Mouse (Mus musculus) forebrain, embryonic 12.5 days (tissue): ENCODE data around the gene Enpp6. TPM values are rescaled to one million over a fixed set of nuclear protein-coding genes. Genes with fewer than 3 reads are reported as not detected.

Experiments used
- ATAC-seq: fragments of 200-750 bp; cut with Nextera tagmentation; 2 replicates; pipeline ENCODE4 v1.8.0; 2017; ENCODE audit warnings: moderate TSS enrichment; ENCODE audit not compliant: low FRiP score
- H3K27ac ChIP-seq: fragments of 300-500 bp; sonication (generic); 2 replicates; pipeline ENCODE4 v1.5.1; 2016; ENCODE audit warnings: mild to moderate bottlenecking
- H3K27me3 ChIP-seq: fragments of 300-500 bp; sonication (generic); 2 replicates; pipeline ENCODE4 v1.6.1; 2016; ENCODE audit warnings: mild to moderate bottlenecking
- H3K36me3 ChIP-seq: fragments of 300-500 bp; sonication (generic); replicated peaks from 2 replicates; pipeline ENCODE4 v1.6.1; 2016; ENCODE audit warnings: mild to moderate bottlenecking
- H3K4me1 ChIP-seq: fragments of 300-500 bp; sonication (generic); 2 replicates; pipeline ENCODE4 v1.6.1; 2016
- H3K4me2 ChIP-seq: fragments of 300-500 bp; sonication (generic); 2 replicates; pipeline ENCODE4 v1.6.1; 2016; ENCODE audit warnings: mild to moderate bottlenecking, moderate library complexity
- H3K4me3 ChIP-seq: fragments of 300-500 bp; sonication (generic); replicated peaks from 2 replicates; pipeline ENCODE4 v1.5.1; 2016; ENCODE audit warnings: mild to moderate bottlenecking
- H3K9ac ChIP-seq: fragments of 300-500 bp; sonication (generic); 2 replicates; pipeline ENCODE4 v1.6.1; 2016; ENCODE audit warnings: mild to moderate bottlenecking
- H3K9me3 ChIP-seq: fragments of 300-500 bp; sonication (generic); 2 replicates; pipeline ENCODE4 v1.6.1; 2016
- WGBS: fragments of 180-500 bp; shearing (Covaris S2); methylation state at CpG from one replicate; pipeline ENCODE4 v1.1.7; 2016; 5-methylcytosine and 5-hydroxymethylcytosine counted together
- polyA plus RNA-seq: library from polyadenylated mRNA; unstranded; fragments of >200 nt; fragmentation: Nextera tagmentation; extraction: Ambion mirVana; gene quantifications from 2 replicates; pipeline ENCODE4 v1.2.1, GENCODE M21; 2016

Gene Enpp6
- polyA plus RNA-seq, 1 experiment from 2014 or later: 0.14 TPM

GRCm38 (mm10) chr8:46965812-46966211, 20.9 kb upstream of the Enpp6 start:
- ATAC-seq: no peak
- no peak overlapping the region for H3K4me2 ChIP-seq
- H3K36me3 ChIP-seq: no peaks in the 10 kb centered on the region
- H3K27ac ChIP-seq: no peak overlapping the region
- H3K4me3 ChIP-seq: no peak overlapping the region
- H3K4me1 ChIP-seq: peaks cover 13% of the 10 kb centered on the region
- H3K9ac ChIP-seq: no peak overlapping the region
- WGBS: 55% methylated on average over 14 of the region's 14 CpGs
- no peaks in the 10 kb centered on the region for H3K27me3 ChIP-seq
- H3K9me3 ChIP-seq: no peaks in the 10 kb centered on the region

DNA sequence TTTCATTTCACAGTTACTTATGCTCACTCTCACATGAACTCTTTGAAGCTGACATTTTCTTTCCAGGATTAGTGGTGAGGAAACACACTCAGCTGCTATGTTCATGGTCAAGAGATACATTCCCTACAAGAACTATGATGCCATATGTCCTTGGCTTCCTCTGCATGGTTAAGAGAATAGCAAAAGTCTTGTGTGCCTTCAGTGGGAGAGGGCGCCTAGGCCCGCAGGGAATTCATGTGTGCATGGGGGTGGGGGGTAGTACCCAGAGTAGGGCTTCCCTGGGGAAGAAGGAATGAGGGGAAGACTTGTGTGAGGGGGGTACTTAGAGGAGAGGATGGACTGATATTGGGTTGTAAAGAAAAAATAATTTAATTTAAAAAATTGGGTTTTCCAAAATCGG, 18.0 kb upstream of the Enpp6 start:
- H3K9ac ChIP-seq: no peak overlapping the region
- H3K4me2 ChIP-seq: no peak overlapping the region
- 94% methylated on average over 3 of the region's 3 CpGs for WGBS
- peaks cover 6% of the 10 kb centered on the region for H3K4me1 ChIP-seq
- peaks cover under 1% of the 10 kb centered on the region; the same call in 1 of the 2 replicates for H3K9me3 ChIP-seq
- H3K4me3 ChIP-seq: no peak overlapping the region
- H3K27ac ChIP-seq: no peak overlapping the region
- no peak for ATAC-seq
- no peaks in the 10 kb centered on the region for H3K36me3 ChIP-seq
- H3K27me3 ChIP-seq: no peaks in the 10 kb centered on the region

DNA sequence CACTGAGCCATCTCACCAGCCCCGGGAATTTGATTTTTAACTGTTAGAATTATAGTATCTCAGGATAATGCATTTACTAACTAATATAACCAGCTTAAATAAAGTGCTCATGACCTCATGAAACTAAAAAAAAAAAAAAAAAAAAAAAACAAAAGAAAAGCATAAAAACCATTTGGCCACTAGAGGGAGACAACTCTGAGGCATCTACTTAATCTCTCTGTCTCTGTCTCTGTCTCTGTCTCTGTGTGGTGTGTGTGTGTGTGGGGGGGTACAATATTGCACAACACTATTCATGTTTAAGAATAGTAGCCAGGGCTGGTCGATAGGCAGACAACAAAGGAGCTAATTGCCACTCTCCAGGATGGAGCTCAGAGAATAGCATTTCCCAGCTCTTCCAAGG, 17.3 kb upstream of the Enpp6 start:
- no peak for ATAC-seq
- Histone ChIP-seq H3K4me3 (no peak overlapping the region), H3K27me3 (no peaks in the 10 kb centered on the region), H3K4me1 (no peaks in the 10 kb centered on the region), H3K4me2 (no peak overlapping the region), H3K9ac (no peak overlapping the region), H3K9me3 (peaks cover 7% of the 10 kb centered on the region; the same call in 1 of the 2 replicates), H3K36me3 (no peaks in the 10 kb centered on the region), H3K27ac (no peak overlapping the region)
- WGBS: 51% methylated on average over 2 of the region's 2 CpGs

- no peak overlapping the region for H3K27ac ChIP-seq
- H3K4me1 ChIP-seq: no peaks in the 10 kb centered on the region
- peaks cover 7% of the 10 kb centered on the region; the same call in 1 of the 2 replicates for H3K9me3 ChIP-seq
- H3K4me3 ChIP-seq: no peak overlapping the region
- no peaks in the 10 kb centered on the region for H3K27me3 ChIP-seq
- no peak overlapping the region for H3K9ac ChIP-seq
- H3K36me3 ChIP-seq: no peaks in the 10 kb centered on the region
- no peak for ATAC-seq
- 91% methylated on average over 4 of the region's 4 CpGs for WGBS
- no peak overlapping the region for H3K4me2 ChIP-seq
These were observed 9.3 kb upstream of the Enpp6 start for GRCm38 (mm10) chr8:46977376-46977775.

- H3K9me3 ChIP-seq: no peaks in the 10 kb centered on the region
- 94% methylated on average over 6 of the region's 6 CpGs for WGBS
- H3K4me2 ChIP-seq: no peak overlapping the region
- no peak overlapping the region for H3K4me3 ChIP-seq
- H3K27me3 ChIP-seq: no peaks in the 10 kb centered on the region
- no peak overlapping the region for H3K9ac ChIP-seq
- no peak overlapping the region for H3K27ac ChIP-seq
- no peaks in the 10 kb centered on the region for H3K4me1 ChIP-seq
- no peaks in the 10 kb centered on the region for H3K36me3 ChIP-seq
- no peak for ATAC-seq
These were observed 4.5 kb upstream of the Enpp6 start for GRCm38 (mm10) chr8:46982166-46982565.

DNA sequence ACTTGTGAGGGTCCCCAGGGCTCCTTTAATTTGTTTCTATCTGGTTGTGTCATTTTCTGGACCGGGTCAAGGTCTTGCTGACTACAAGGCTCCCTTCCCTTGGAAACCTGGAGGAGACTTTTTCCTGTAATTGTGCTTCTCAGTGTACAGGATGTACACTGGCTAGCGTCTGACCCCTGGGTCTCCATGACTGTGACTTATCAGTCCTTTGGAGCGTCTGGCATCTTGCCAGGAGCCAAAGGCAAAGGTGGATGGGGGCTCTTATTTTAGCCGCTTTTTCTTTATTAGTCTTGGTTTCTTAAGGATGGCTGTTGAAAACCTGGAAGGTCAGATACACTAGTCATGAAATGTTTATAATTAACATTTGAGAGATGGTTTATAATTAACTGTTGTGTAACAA, 3.9 kb upstream of the Enpp6 start:
- H3K9me3 ChIP-seq: no peaks in the 10 kb centered on the region
- no peak overlapping the region for H3K4me3 ChIP-seq
- ATAC-seq: no peak
- H3K9ac ChIP-seq: no peak overlapping the region
- H3K36me3 ChIP-seq: no peaks in the 10 kb centered on the region
- H3K4me1 ChIP-seq: no peaks in the 10 kb centered on the region
- no peak overlapping the region for H3K4me2 ChIP-seq
- H3K27me3 ChIP-seq: no peaks in the 10 kb centered on the region
- 90% methylated on average over 4 of the region's 4 CpGs for WGBS
- H3K27ac ChIP-seq: no peak overlapping the region

DNA sequence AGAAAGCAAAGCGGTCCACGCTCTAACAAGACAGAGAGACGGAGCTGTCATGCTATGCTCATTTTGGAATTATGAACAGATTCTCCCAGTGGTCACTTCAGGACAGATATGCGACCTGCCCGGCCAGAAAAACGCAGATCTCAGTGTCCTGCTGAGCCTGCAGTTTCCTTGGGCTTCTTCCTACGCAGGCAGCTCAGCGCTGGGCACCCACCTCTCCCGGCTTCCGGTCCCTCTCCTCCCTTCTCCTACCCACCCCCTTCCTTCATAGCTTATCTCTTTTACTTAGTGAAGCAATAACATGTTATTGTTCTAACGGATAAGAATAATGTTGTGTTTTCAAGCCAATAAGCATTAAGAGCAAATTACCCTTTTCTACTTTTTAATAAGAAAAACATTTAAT, 2.0 kb upstream of the Enpp6 start:
- Histone ChIP-seq H3K27me3 (no peaks in the 10 kb centered on the region), H3K4me3 (no peak overlapping the region), H3K9ac (no peak overlapping the region), H3K36me3 (no peaks in the 10 kb centered on the region), H3K27ac (no peak overlapping the region), H3K9me3 (no peaks in the 10 kb centered on the region), H3K4me2 (no peak overlapping the region), H3K4me1 (no peaks in the 10 kb centered on the region)
- 86% methylated on average over 11 of the region's 11 CpGs for WGBS
- ATAC-seq: no peak

GRCm38 (mm10) chr8:46988366-46988765, 1.7 kb downstream of the Enpp6 start:
- Histone ChIP-seq H3K4me1 (no peaks in the 10 kb centered on the region), H3K36me3 (no peaks in the 10 kb centered on the region), H3K27me3 (no peaks in the 10 kb centered on the region), H3K4me2 (no peak overlapping the region), H3K9ac (no peak overlapping the region), H3K9me3 (no peaks in the 10 kb centered on the region), H3K27ac (no peak overlapping the region), H3K4me3 (no peak overlapping the region)
- no peak for ATAC-seq
- WGBS: 56% methylated on average over 6 of the region's 6 CpGs

DNA sequence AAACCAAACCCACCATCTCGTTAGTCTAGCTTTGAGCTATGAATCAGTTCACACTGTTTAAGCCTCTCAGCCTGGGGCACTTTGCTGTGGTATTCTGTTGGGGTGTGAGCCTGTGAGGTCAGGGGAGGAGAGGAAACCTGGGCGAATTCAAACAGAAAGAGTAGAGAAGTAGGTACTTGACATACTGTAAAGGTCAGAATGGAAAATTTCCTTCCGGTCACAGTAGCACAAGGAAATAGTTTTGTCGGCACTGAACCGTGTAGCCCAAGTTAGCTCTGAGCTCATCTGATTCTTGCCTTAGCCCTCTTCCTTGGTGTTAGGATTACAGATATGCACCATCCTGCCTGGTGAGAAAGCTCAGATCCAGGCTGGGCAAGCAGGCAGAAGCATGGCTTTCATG, 4.4 kb downstream of the Enpp6 start:
- ATAC-seq: no peak
- H3K9me3 ChIP-seq: no peaks in the 10 kb centered on the region
- H3K9ac ChIP-seq: no peak overlapping the region
- H3K36me3 ChIP-seq: no peaks in the 10 kb centered on the region
- no peaks in the 10 kb centered on the region for H3K27me3 ChIP-seq
- H3K27ac ChIP-seq: no peak overlapping the region
- H3K4me2 ChIP-seq: no peak overlapping the region
- WGBS: 69% methylated on average over 5 of the region's 5 CpGs
- H3K4me1 ChIP-seq: no peaks in the 10 kb centered on the region
- no peak overlapping the region for H3K4me3 ChIP-seq

DNA sequence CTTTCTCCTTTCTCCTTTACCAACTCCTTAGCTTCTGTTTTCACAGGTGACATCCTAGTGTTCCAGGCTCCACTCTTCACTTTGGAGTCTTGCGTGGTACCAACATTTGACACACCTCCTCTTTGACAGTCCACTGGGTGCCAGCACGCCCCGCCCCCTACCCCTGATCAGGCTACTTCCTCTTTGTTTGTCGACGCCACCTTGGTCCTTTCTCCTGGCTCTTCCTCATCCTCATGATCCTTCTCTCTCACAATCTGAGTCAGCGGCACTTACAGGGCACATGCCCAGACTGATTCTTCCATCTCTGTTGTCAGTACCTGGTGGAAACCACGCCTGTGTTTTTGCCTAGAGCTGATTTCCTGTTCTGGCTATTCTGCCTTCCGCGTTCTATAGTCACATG, 5.9 kb downstream of the Enpp6 start:
- no peak overlapping the region for H3K9ac ChIP-seq
- no peak for ATAC-seq
- H3K4me3 ChIP-seq: no peak overlapping the region

GRCm38 (mm10) chr8:46995931-46996664, 9.4 kb downstream of the Enpp6 start:
- no peaks in the 10 kb centered on the region for H3K36me3 ChIP-seq
- no peak overlapping the region for H3K27ac ChIP-seq
- H3K4me1 ChIP-seq: no peaks in the 10 kb centered on the region
- no peaks in the 10 kb centered on the region for H3K27me3 ChIP-seq
- H3K4me2 ChIP-seq: no peak overlapping the region
- no peaks in the 10 kb centered on the region for H3K9me3 ChIP-seq
- 72% methylated on average over 9 of the region's 9 CpGs for WGBS
- no peak for ATAC-seq
- no peak overlapping the region for H3K4me3 ChIP-seq
- H3K9ac ChIP-seq: no peak overlapping the region

More for the DNA sequence above, 5.9 kb downstream of the Enpp6 start:
- Histone ChIP-seq H3K4me1 (no peaks in the 10 kb centered on the region), H3K9me3 (no peaks in the 10 kb centered on the region), H3K27ac (no peak overlapping the region), H3K27me3 (no peaks in the 10 kb centered on the region), H3K4me2 (no peak overlapping the region), H3K36me3 (no peaks in the 10 kb centered on the region)
- 93% methylated on average over 9 of the region's 9 CpGs for WGBS

DNA sequence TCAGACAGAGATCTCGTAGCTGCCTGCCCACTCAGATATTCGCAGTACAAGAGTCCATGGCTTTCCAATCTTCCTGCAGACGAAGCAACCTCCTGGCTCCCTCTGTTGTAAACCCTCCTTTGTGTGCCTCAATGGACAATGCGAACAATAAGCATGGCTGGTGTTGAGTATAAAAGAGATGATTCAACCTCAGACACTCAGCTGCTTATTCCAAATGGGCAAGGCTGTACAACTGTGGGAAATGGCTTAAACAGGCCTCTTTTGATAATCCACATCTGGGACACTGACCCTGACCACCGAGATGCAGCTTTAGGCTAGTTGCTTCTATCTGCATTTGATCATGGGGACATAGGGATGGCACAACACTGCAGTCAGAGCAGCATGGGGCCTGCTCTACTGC, 19.0 kb downstream of the Enpp6 start:
- no peak overlapping the region for H3K4me2 ChIP-seq
- H3K9me3 ChIP-seq: no peaks in the 10 kb centered on the region
- H3K4me3 ChIP-seq: no peak overlapping the region
- H3K4me1 ChIP-seq: peaks cover 6% of the 10 kb centered on the region; the same call in 1 of the 2 replicates
- 42% methylated on average over 5 of the region's 5 CpGs for WGBS
- no peak overlapping the region for H3K9ac ChIP-seq
- H3K36me3 ChIP-seq: no peaks in the 10 kb centered on the region
- H3K27me3 ChIP-seq: no peaks in the 10 kb centered on the region
- no peak overlapping the region for H3K27ac ChIP-seq
- no peak for ATAC-seq

GRCm38 (mm10) chr8:47006785-47007184, 20.1 kb downstream of the Enpp6 start:
- no peak for ATAC-seq
- no peak overlapping the region for H3K27ac ChIP-seq
- H3K4me1 ChIP-seq: peaks cover 6% of the 10 kb centered on the region; the same call in 1 of the 2 replicates
- H3K4me2 ChIP-seq: no peak overlapping the region
- H3K9ac ChIP-seq: no peak overlapping the region
- H3K27me3 ChIP-seq: no peaks in the 10 kb centered on the region
- no peaks in the 10 kb centered on the region for H3K9me3 ChIP-seq
- no peaks in the 10 kb centered on the region for H3K36me3 ChIP-seq
- WGBS: 76% methylated on average over 9 of the region's 9 CpGs
- no peak overlapping the region for H3K4me3 ChIP-seq
